Mouse (Mus musculus) liver, embryonic 12.5 days (tissue): ENCODE data around the gene B4gat1. TPM values are rescaled to one million over a fixed set of nuclear protein-coding genes. Genes with fewer than 3 reads are reported as not detected.
"Not testable (repeated sequence)": the region's sequence is repeated elsewhere in the genome, so short reads cannot be mapped to it uniquely, and the experiment has no call there.

Experiments
- ATAC-seq: fragments of 200-750 bp; cut with Nextera tagmentation; 2 replicates; pipeline ENCODE4 v1.8.0; 2017; ENCODE audit warnings: moderate number of reproducible peaks, mild to moderate bottlenecking, moderate library complexity
- H3K27ac ChIP-seq: fragments of 300-500 bp; sonication (generic); 2 replicates; pipeline ENCODE4 v1.5.1; 2016; ENCODE audit warnings: mild to moderate bottlenecking
- H3K27me3 ChIP-seq: fragments of 300-500 bp; sonication (generic); replicated peaks from 2 replicates; pipeline ENCODE4 v1.6.1; 2016; ENCODE audit warnings: mild to moderate bottlenecking, moderate library complexity
- H3K36me3 ChIP-seq: fragments of 300-500 bp; sonication (generic); 2 replicates; pipeline ENCODE4 v1.6.1; 2016; ENCODE audit warnings: mild to moderate bottlenecking, moderate library complexity
- H3K4me1 ChIP-seq: fragments of 300-500 bp; sonication (generic); 2 replicates; pipeline ENCODE4 v1.6.1; 2016
- H3K4me2 ChIP-seq: fragments of 300-500 bp; sonication (generic); 2 replicates; pipeline ENCODE4 v1.6.1; 2016; ENCODE audit warnings: mild to moderate bottlenecking, moderate library complexity
- H3K4me3 ChIP-seq: fragments of 300-500 bp; sonication (generic); 2 replicates; pipeline ENCODE4 v1.5.1; 2016; ENCODE audit warnings: mild to moderate bottlenecking, moderate library complexity
- H3K9ac ChIP-seq: fragments of 300-500 bp; sonication (generic); 2 replicates; pipeline ENCODE4 v1.6.1; 2016; ENCODE audit warnings: mild to moderate bottlenecking, moderate library complexity
- H3K9me3 ChIP-seq: fragments of 300-500 bp; sonication (generic); replicated peaks from 2 replicates; pipeline ENCODE4 v1.6.1; 2016; ENCODE audit warnings: mild to moderate bottlenecking, moderate library complexity
- WGBS: fragments of 180-500 bp; shearing (Covaris S2); methylation state at CpG from one replicate; pipeline ENCODE4 v1.1.7; 2016; ENCODE audit not compliant: insufficient replicate concordance; 5-methylcytosine and 5-hydroxymethylcytosine counted together
- polyA plus RNA-seq: library from polyadenylated mRNA; unstranded; fragments of >200 nt; fragmentation: Nextera tagmentation; extraction: Ambion mirVana; gene quantifications from 2 replicates; pipeline ENCODE4 v1.2.1, GENCODE M21; 2016

The B4gat1 gene
- polyA plus RNA-seq, result 10.9 and 13.2 TPM in 2 replicates

DNA sequence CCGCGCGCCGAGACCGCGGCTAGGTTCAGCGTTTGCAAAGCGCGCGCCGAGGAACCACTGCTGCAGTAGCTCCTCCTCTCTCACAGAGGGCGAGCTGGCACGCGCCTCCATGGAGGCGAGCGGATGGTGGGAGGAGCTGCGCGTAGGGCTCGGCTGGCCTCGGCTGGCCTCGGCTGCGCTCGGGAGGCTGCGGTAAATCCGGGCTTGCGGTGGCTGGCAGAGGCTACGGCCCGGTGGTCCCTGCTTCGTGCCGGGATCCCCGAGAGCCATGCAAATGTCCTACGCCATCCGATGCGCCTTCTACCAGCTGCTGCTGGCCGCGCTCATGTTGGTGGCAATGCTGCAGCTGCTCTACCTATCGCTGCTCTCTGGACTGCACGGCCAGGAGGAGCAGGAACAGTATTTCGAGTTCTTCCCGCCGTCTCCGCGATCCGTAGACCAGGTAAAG lies at the start of gene B4gat1, which contains the start of gene AC124502.3:
Gene B4gat1 (plus strand): TSS at position 118 of the 448 bp plus-strand sequence.
Gene AC124502.3 (plus strand): TSS at position 183 of the 448 bp plus-strand sequence.
- Histone ChIP-seq H3K9ac (peak within 1 kb of the TSS; percentile 73), H3K4me1 (peaks cover 42% of the 10 kb centered on the region), H3K36me3 (peaks cover 9% of the 10 kb centered on the region; the same call in 1 of the 2 replicates), H3K4me2 (peak within 1 kb of the TSS; percentile 91), H3K4me3 (peak within 1 kb of the TSS; percentile 77), H3K27me3 (peaks cover 14% of the 10 kb centered on the region), H3K27ac (peak within 1 kb of the TSS; percentile 59; the same call in 1 of the 2 replicates), H3K9me3 (no peaks in the 10 kb centered on the region)
- under 1% methylated on average over 41 of the region's 44 CpGs for WGBS
- ATAC-seq, result peak; percentile 81

GRCm38 (mm10) chr19:4989013-4989412 lies 49.6 kb upstream of the B4gat1 start:
- no peak for ATAC-seq

DNA sequence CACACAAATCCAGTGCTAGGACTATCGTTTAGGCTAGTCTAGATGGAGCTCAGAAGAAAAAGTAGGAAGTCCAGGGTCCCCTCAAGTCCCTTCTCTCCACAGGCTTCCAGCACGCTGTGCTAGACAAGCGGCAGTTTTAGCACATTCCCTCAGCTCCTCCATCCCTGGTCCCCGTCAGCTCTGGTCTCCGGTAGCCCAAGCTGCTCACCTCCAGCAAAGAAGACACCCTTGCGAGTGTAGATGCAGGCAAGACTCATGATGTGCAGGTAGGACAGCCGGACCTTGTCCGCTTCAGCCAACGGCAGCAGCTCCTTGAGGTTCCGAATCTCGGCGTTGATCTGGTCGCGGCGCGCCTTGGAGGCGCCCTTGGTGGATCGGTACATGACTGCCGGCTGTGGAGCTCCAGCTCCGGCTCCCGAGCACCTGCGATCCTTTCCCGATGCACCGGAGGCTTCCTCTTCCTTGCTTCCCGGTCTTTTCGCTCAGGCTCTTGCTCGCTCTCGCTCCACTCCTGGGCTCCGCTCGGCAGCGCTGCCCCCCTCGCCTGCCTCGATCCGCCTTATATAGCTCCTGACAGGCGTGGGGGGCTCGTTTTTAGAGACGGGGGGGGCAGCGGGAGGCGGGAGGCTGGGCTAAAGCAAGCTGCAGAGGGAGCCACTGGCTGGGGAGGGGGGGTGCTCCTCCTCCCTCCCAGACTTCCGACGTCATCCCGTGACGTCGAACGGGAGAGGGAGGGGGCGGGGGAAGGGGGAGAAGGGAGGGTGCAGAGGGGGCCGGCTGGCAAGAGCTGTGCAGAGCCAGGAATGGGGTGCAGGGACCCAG lies 49.0 kb upstream of the B4gat1 start:
- H3K9ac ChIP-seq, result no peak overlapping the region
- H3K4me2 ChIP-seq, result no peak overlapping the region
- H3K4me1 ChIP-seq, result 0 out of 2 replicates have a peak, but pooled peaks cover 3% of the 10 kb centered on the region
- WGBS, result 20% methylated on average over 47 of the region's 47 CpGs
- no peak overlapping the region for H3K4me3 ChIP-seq
- H3K9me3 ChIP-seq, result no peaks in the 10 kb centered on the region
- H3K27me3 ChIP-seq, result peaks cover 84% of the 10 kb centered on the region
- H3K36me3 ChIP-seq, result no peaks in the 10 kb centered on the region
- no peak for ATAC-seq
- H3K27ac ChIP-seq, result no peak overlapping the region

More at GRCm38 (mm10) chr19:4989013-4989412, 49.6 kb upstream of the B4gat1 start:
- no peaks in the 10 kb centered on the region for H3K9me3 ChIP-seq
- H3K27me3 ChIP-seq, result peaks cover 84% of the 10 kb centered on the region
- no peaks in the 10 kb centered on the region for H3K36me3 ChIP-seq
- 0 out of 2 replicates have a peak, but pooled peaks cover 3% of the 10 kb centered on the region for H3K4me1 ChIP-seq
- 4% methylated on average over 13 of the region's 13 CpGs for WGBS
- no peak overlapping the region for H3K9ac ChIP-seq
- H3K4me2 ChIP-seq, result no peak overlapping the region
- H3K27ac ChIP-seq, result no peak overlapping the region
- H3K4me3 ChIP-seq, result no peak overlapping the region

DNA sequence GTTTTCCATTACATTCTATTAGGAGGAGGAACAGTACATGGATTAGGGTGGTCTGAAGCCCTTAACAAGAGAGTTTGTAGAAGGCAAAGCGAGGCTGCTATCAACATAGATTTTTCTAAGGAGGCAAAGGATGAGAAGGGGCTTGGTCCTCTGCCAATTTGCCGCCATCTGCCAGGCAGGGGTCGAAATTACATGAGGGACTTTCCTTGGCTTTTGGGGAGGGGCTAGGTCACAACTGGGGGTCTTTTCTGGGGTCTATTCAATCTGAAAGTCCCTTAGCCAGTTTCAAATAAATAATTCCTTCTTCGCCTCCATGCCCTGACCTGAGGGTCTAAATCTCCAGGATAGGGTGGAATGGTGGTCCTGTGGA lies 48.4 kb upstream of the B4gat1 start, which contains the start of gene Npas4:
Gene Npas4 (minus strand): TSS at position 61 of the 370 bp plus-strand sequence.
- no peak within 1 kb of the TSS for H3K27ac ChIP-seq
- H3K27me3 ChIP-seq, result peaks cover 84% of the 10 kb centered on the region
- H3K9me3 ChIP-seq, result no peaks in the 10 kb centered on the region
- ATAC-seq, result no peak
- no peak within 1 kb of the TSS for H3K9ac ChIP-seq
- no peak within 1 kb of the TSS for H3K4me3 ChIP-seq
- WGBS, result 17% methylated on average over 4 of the region's 4 CpGs
- no peak within 1 kb of the TSS for H3K4me2 ChIP-seq
- no peaks in the 10 kb centered on the region for H3K36me3 ChIP-seq
- 0 out of 2 replicates have a peak, but pooled peaks cover 3% of the 10 kb centered on the region for H3K4me1 ChIP-seq

DNA sequence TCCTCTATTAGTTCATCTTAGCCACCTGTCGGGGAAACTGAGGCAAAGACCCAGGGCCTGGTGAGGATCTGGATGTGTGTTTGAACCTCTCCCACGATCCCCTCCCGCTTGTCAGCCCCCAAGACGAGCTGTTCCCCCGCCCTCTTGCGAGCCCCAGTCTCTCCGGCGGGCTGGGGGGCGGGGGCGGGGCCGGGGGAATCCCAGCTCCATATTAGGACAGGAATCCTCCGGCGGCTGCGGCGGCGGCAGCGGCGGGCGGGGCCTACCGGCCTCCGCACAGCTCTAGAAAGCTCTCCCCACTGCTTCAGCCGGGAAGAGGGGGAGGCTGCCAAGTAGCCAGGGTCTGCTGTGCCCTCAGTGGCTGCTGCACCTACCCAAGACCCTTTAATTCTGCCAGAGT lies 47.9 kb upstream of the B4gat1 start:
- no peak for ATAC-seq
- Histone ChIP-seq H3K9me3 (no peaks in the 10 kb centered on the region), H3K4me1 (0 out of 2 replicates have a peak, but pooled peaks cover 3% of the 10 kb centered on the region), H3K27me3 (peaks cover 84% of the 10 kb centered on the region), H3K27ac (no peak overlapping the region), H3K9ac (no peak overlapping the region), H3K4me2 (no peak overlapping the region), H3K4me3 (no peak overlapping the region), H3K36me3 (no peaks in the 10 kb centered on the region)
- 13% methylated on average over 21 of the region's 22 CpGs for WGBS

- Histone ChIP-seq H3K36me3 (no peaks in the 10 kb centered on the region), H3K27ac (no peak overlapping the region), H3K4me2 (no peak overlapping the region), H3K27me3 (peaks cover 86% of the 10 kb centered on the region), H3K4me3 (no peak overlapping the region), H3K9ac (no peak overlapping the region), H3K9me3 (no peaks in the 10 kb centered on the region), H3K4me1 (0 out of 2 replicates have a peak, but pooled peaks cover 3% of the 10 kb centered on the region)
- WGBS, result 10% methylated on average over 8 of the region's 8 CpGs
- no peak for ATAC-seq
Observed at GRCm38 (mm10) chr19:4992371-4992770, 46.3 kb upstream of the B4gat1 start.

- Histone ChIP-seq H3K27me3 (peaks cover 86% of the 10 kb centered on the region), H3K4me3 (no peak overlapping the region), H3K4me2 (no peak overlapping the region), H3K9ac (no peak overlapping the region), H3K4me1 (0 out of 2 replicates have a peak, but pooled peaks cover 3% of the 10 kb centered on the region), H3K36me3 (no peaks in the 10 kb centered on the region), H3K9me3 (no peaks in the 10 kb centered on the region), H3K27ac (no peak overlapping the region)
- 2% methylated on average over 9 of the region's 9 CpGs for WGBS
- no peak; the same call in 1 of the 2 replicates for ATAC-seq
Observed at GRCm38 (mm10) chr19:4992904-4993303, 45.7 kb upstream of the B4gat1 start.

DNA sequence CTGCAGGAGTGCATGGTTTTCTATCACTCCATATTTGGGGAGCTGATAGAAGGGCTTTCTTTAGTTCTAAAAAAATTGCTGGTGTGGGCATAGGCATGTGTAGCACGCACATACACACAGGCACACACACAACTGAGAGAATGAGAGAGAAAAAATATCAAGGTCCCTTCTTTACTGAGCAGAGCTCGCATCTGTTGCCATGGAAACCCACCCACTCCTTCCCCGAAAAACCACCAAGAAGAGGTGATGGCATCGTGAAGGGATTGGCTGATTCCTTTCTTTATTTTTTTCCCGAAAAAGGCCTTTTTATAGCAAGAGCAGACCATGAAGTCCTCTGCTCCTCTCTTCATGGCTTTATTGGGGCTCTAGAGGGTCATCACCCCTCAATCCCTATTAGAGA lies 44.6 kb upstream of the B4gat1 start:
- Histone ChIP-seq H3K9ac (no peak overlapping the region), H3K4me1 (0 out of 2 replicates have a peak, but pooled peaks cover 3% of the 10 kb centered on the region), H3K4me2 (no peak overlapping the region), H3K27me3 (peaks cover 94% of the 10 kb centered on the region), H3K4me3 (no peak overlapping the region), H3K36me3 (no peaks in the 10 kb centered on the region), H3K27ac (no peak overlapping the region), H3K9me3 (no peaks in the 10 kb centered on the region)
- 49% methylated on average over 5 of the region's 5 CpGs for WGBS
- no peak for ATAC-seq

DNA sequence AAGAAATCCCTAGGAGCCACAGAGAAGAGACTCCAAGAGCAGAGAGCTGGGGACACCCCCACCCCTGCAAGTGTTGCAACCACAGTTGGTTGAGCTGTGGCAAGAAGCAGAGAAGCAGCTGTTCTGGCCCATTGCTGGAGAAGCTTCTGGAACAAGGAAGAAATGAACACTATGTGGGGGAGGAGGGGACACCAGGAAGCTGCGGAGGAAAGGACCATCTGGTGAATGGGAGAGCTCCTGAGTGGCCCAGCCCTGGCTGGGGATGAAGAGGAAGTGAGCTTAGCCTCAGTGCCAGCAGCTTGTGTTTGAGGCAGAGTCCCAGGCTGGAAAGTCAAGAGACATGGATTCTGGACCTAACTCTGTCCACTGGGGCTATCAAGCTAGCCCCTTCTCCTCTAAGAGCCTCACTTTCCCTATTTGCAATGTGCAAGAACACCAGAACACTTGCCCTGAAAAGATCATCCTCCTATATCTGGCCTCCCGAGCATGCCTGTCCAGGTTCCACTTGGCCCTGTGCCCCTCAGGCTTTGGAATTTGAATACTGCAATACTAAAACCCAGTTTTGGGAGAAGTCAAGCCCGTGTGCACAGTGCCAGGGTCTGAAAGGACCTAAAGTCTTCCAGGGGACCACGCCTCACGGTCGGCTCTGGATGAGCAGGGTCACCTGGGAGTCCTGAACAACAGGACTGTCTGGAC lies 39.0 kb upstream of the B4gat1 start:
- no peak overlapping the region for H3K4me2 ChIP-seq

GRCm38 (mm10) chr19:5001666-5002406 lies 36.8 kb upstream of the B4gat1 start:
- no peak overlapping the region for H3K27ac ChIP-seq
- WGBS, result 3% methylated on average over 39 of the region's 39 CpGs
- H3K4me2 ChIP-seq, result peak overlapping the region; percentile 36
- peaks cover 57% of the 10 kb centered on the region for H3K27me3 ChIP-seq
- 0 out of 2 replicates have a peak, but pooled peaks have one; percentile 24 for ATAC-seq
- no peak overlapping the region for H3K9ac ChIP-seq
- no peaks in the 10 kb centered on the region for H3K36me3 ChIP-seq
- H3K4me1 ChIP-seq, result peaks cover 8% of the 10 kb centered on the region; the same call in 1 of the 2 replicates
- no peak overlapping the region for H3K4me3 ChIP-seq
- no peaks in the 10 kb centered on the region for H3K9me3 ChIP-seq

More for the DNA sequence above, 39.0 kb upstream of the B4gat1 start:
- H3K9ac ChIP-seq, result no peak overlapping the region
- H3K4me3 ChIP-seq, result no peak overlapping the region
- no peak for ATAC-seq
- WGBS, result 52% methylated on average over 6 of the region's 6 CpGs
- H3K4me1 ChIP-seq, result peaks cover 8% of the 10 kb centered on the region; the same call in 1 of the 2 replicates
- no peak overlapping the region for H3K27ac ChIP-seq
- no peaks in the 10 kb centered on the region for H3K9me3 ChIP-seq
- no peaks in the 10 kb centered on the region for H3K36me3 ChIP-seq
- peaks cover 76% of the 10 kb centered on the region for H3K27me3 ChIP-seq

GRCm38 (mm10) chr19:5003644-5004043 lies 35.0 kb upstream of the B4gat1 start:
- not testable (repeated sequence) for H3K36me3 ChIP-seq, H3K4me2 ChIP-seq, H3K4me1 ChIP-seq, H3K4me3 ChIP-seq, ATAC-seq, H3K9me3 ChIP-seq, H3K27ac ChIP-seq, H3K9ac ChIP-seq
- WGBS, result 32% methylated on average over 2 of the region's 2 CpGs
- peaks cover 46% of the 10 kb centered on the region for H3K27me3 ChIP-seq
